Mouse (Mus musculus) thymus, adult 2 months (tissue): ENCODE results near the gene Iars2.

Source experiments
- CTCF ChIP-seq: fragments of 200-500 bp; IDR thresholded peaks from 2 replicates; pipeline ENCODE4 v1.5.1; 2012; ENCODE audit warnings: mild to moderate bottlenecking, control low read depth, low read length, moderate library complexity, borderline replicate concordance; ENCODE audit not compliant: control insufficient read depth, poor library complexity, insufficient read depth; ENCODE audit errors: extremely low read depth
- POLR2A ChIP-seq: fragments of 200-500 bp; IDR thresholded peaks from 2 replicates; pipeline ENCODE4 v1.6.1; 2012; ENCODE audit warnings: mild to moderate bottlenecking, low read length, control low read depth, moderate library complexity; ENCODE audit not compliant: control insufficient read depth, poor library complexity, insufficient read depth; ENCODE audit errors: extremely low read depth

DNA sequence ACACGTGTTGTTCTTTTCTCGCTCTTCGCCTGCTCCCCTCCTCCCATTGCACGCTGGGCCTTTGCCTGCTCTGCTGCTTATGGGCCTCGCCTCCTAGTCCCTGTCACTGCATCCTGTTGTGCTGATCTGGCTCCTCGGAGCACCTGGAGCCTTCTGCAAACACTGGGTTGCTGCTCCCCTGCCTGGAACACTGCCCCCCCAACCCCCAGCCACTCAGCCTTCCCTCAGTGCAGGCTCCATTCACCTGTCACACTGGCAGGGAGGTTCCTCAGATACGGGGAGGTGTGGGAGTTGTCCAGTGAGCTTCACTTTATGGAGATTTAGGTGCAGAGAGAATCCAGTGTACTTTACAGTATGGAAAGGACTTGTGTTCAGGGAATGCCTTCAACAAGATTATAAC, 83.7 kb downstream of the Iars2 start:
- no peak for TF ChIP-seq CTCF
- TF ChIP-seq POLR2A: no peak
